Comparison of ENCODE assay signal across 8 mouse cellular contexts in the genomic region with DNA sequence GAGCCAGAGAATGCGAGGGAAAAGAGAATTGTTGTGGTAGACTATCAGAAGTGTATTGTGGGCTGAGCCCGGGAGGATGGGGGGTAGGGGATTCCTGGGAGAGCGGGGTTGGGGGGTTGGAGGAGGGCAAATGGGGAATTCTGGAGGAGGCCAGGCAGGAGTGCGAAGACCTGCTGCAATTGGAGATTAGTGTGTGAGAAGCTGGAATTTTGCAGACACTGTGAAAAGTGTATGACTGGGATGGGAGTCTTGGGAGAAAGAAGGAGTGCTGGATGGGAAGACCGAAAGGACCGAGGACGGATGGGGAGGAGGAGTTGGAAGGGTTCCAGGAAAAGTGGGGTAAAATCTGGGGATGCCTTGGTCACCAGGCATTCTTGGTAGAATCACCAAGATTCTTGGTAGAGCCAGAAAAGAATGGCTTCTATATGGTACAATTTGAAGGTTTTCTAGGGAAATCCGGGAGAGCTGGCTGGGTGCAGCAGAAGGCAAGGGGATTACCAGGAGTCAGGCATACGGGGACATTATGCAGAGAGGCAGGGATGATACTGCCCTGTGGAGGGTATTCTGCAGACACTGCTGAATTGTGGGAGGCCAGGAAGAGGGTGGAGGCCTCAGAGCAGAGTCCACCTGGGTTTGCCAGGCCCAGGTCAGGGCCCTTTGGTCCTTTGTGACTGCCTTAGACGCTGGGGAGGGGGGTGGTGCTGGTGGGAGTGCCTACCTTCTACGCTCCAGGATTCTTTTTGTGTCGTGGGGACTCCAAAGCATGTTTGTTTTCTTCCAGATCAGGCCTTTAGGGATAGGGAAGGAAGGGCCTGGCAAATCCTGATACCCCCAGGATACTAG. TPM values are rescaled to one million over a fixed set of nuclear protein-coding genes. Genes with fewer than 3 reads are reported as not detected.
DNase-seq lines count a peak whose midpoint lies in the region; ATAC-seq and TF ChIP-seq lines count a peak whose summit lies in the region.

No protein-coding gene starts in this region.

- TF ChIP-seq POLR2A in testis, adult 2 months (IDR thresholded peaks at IDR 0.05; ENCODE audit: control insufficient read depth, low read depth, low read length), result no peak

- TF ChIP-seq CTCF in testis, adult 2 months (IDR thresholded peaks at IDR 0.05; ENCODE audit: control insufficient read depth, insufficient read depth, insufficient replicate concordance, low read depth, low read length), result no peak

- peaks cover 2% of the 10 kb centered on the region for H3K27me3 ChIP-seq in testis, adult 2 months (ENCODE audit: control insufficient read depth, insufficient read depth, low read length)
- no peaks in the 10 kb centered on the region; the same call in 1 of the 2 replicates for H3K27me3 ChIP-seq in hindbrain, embryonic 12.5 days
- 0 out of 2 replicates have a peak, but pooled peaks cover 3% of the 10 kb centered on the region for H3K27me3 ChIP-seq in limb, embryonic 15.5 days
- H3K27me3 ChIP-seq in stomach, embryonic 15.5 days (replicated peaks), result no peaks in the 10 kb centered on the region

- ATAC-seq in hindbrain, embryonic 12.5 days (ENCODE audit: low FRiP score), result peak; percentile 26
- no peak for ATAC-seq in limb, embryonic 15.5 days (ENCODE audit: insufficient number of reproducible peaks, low FRiP score, low TSS enrichment, low read depth)
- no peak for ATAC-seq in stomach, embryonic 15.5 days (ENCODE audit: insufficient read depth, low FRiP score, low read depth)
- no peak for ATAC-seq in megakaryocyte progenitor cell, adult 5-6 weeks (replicated peaks; ENCODE audit: poor library complexity)
- no peak for ATAC-seq in erythroid progenitor cell, adult 5-6 weeks (replicated peaks; ENCODE audit: low FRiP score, poor library complexity, severe bottlenecking)

- H3K36me3 ChIP-seq in testis, adult 2 months (ENCODE audit: control insufficient read depth, insufficient read depth, low read length), result no peaks in the 10 kb centered on the region
- peaks cover 6% of the 10 kb centered on the region; the same call in 1 of the 2 replicates for H3K36me3 ChIP-seq in hindbrain, embryonic 12.5 days
- peaks cover 2% of the 10 kb centered on the region; the same call in 1 of the 2 replicates for H3K36me3 ChIP-seq in limb, embryonic 15.5 days
- no peaks in the 10 kb centered on the region for H3K36me3 ChIP-seq in stomach, embryonic 15.5 days

- peak overlapping the region; percentile 80 for H3K9ac ChIP-seq in hindbrain, embryonic 12.5 days
- H3K9ac ChIP-seq in limb, embryonic 15.5 days, result peak overlapping the region; percentile 44
- peak overlapping the region; percentile 29 for H3K9ac ChIP-seq in stomach, embryonic 15.5 days

- peak overlapping the region; percentile 76 for H3K4me3 ChIP-seq in testis, adult 2 months (ENCODE audit: control insufficient read depth, low read depth, low read length)
- peak overlapping the region; percentile 71 for H3K4me3 ChIP-seq in hindbrain, embryonic 12.5 days
- peak overlapping the region; percentile 59 for H3K4me3 ChIP-seq in limb, embryonic 15.5 days
- H3K4me3 ChIP-seq in stomach, embryonic 15.5 days (replicated peaks), result peak overlapping the region; percentile 60

- H3K27ac ChIP-seq in testis, adult 2 months (ENCODE audit: control insufficient read depth, insufficient read depth, low read depth, low read length), result no peak overlapping the region
- peak overlapping the region; percentile 68 for H3K27ac ChIP-seq in hindbrain, embryonic 12.5 days
- H3K27ac ChIP-seq in limb, embryonic 15.5 days, result peak overlapping the region; percentile 57
- H3K27ac ChIP-seq in stomach, embryonic 15.5 days, result peak overlapping the region; percentile 93

- DNase-seq in testis, postnatal 14 days (ENCODE audit: low spot score), result no peak
- no peak for DNase-seq in right cerebral cortex, postnatal 14 days

- peak overlapping the region; percentile 79 for H3K4me2 ChIP-seq in hindbrain, embryonic 12.5 days (replicated peaks)
- H3K4me2 ChIP-seq in limb, embryonic 15.5 days, result peak overlapping the region; percentile 86
- H3K4me2 ChIP-seq in stomach, embryonic 15.5 days, result peak overlapping the region; percentile 89

- H3K4me1 ChIP-seq in testis, adult 2 months (ENCODE audit: control insufficient read depth, insufficient read depth, low read length), result peaks cover 6% of the 10 kb centered on the region
- peaks cover 47% of the 10 kb centered on the region for H3K4me1 ChIP-seq in hindbrain, embryonic 12.5 days
- peaks cover 47% of the 10 kb centered on the region for H3K4me1 ChIP-seq in limb, embryonic 15.5 days
- peaks cover 38% of the 10 kb centered on the region for H3K4me1 ChIP-seq in stomach, embryonic 15.5 days

- no peaks in the 10 kb centered on the region for H3K9me3 ChIP-seq in hindbrain, embryonic 12.5 days (replicated peaks)
- H3K9me3 ChIP-seq in limb, embryonic 15.5 days, result no peaks in the 10 kb centered on the region
- H3K9me3 ChIP-seq in stomach, embryonic 15.5 days, result no peaks in the 10 kb centered on the region

- WGBS in hindbrain, embryonic 12.5 days, result 1% methylated on average over 12 of the region's 12 CpGs
- WGBS in limb, embryonic 15.5 days, result 6% methylated on average over 12 of the region's 12 CpGs
- 4% methylated on average over 12 of the region's 12 CpGs for WGBS in stomach, embryonic 15.5 days

RNA-seq across cellular contexts. Expression of gene Igsf9, which starts 1.2 kb away (rescaled TPM):
- 66.1 and 68.5 TPM in 2 replicates for polyA plus RNA-seq in testis, adult 2 months (2012; rRNA removed)
- polyA plus RNA-seq in hindbrain, embryonic 12.5 days (2016; fragmentation: Nextera tagmentation; extraction: Ambion mirVana), result 69.9 and 82.2 TPM in 2 replicates
- polyA plus RNA-seq in limb, embryonic 15.5 days (2015; fragmentation: Nextera tagmentation; extraction: Ambion mirVana), result 39.6 and 41.0 TPM in 2 replicates
- 49.0 and 50.1 TPM in 2 replicates for polyA plus RNA-seq in stomach, embryonic 15.5 days (2015; fragmentation: Nextera tagmentation; extraction: Ambion mirVana)
- 0.10 TPM in 1 of 2 replicates, not detected in the other for total RNA-seq in megakaryocyte progenitor cell, adult 5-6 weeks (2015)
- 0.30 TPM in 1 of 2 replicates, not detected in the other for total RNA-seq in megakaryocyte progenitor cell, adult 5-6 weeks (2017)
- not detected in 2 replicates for total RNA-seq in erythroid progenitor cell, adult 5-6 weeks (2015; ENCODE audit: low replicate concordance)
- total RNA-seq in erythroid progenitor cell, adult 5-6 weeks (2017; ENCODE audit: low replicate concordance), result 2.4 TPM in 1 of 2 replicates, not detected in the other

RNA-seq across cellular contexts. Expression of gene Slamf9, which starts 7.6 kb away (rescaled TPM):
- 9.8 and 13.1 TPM in 2 replicates for polyA plus RNA-seq in testis, adult 2 months (2012; rRNA removed)
- 0.27 and 0.40 TPM in 2 replicates for polyA plus RNA-seq in hindbrain, embryonic 12.5 days (2016; fragmentation: Nextera tagmentation; extraction: Ambion mirVana)
- 0.47 and 0.52 TPM in 2 replicates for polyA plus RNA-seq in limb, embryonic 15.5 days (2015; fragmentation: Nextera tagmentation; extraction: Ambion mirVana)
- polyA plus RNA-seq in stomach, embryonic 15.5 days (2015; fragmentation: Nextera tagmentation; extraction: Ambion mirVana), result 0.79 and 1.0 TPM in 2 replicates
- total RNA-seq in megakaryocyte progenitor cell, adult 5-6 weeks (2015), result 0.35 and 0.49 TPM in 2 replicates
- 0.41 and 0.62 TPM in 2 replicates for total RNA-seq in megakaryocyte progenitor cell, adult 5-6 weeks (2017)
- 1.1 TPM in 1 of 2 replicates, not detected in the other for total RNA-seq in erythroid progenitor cell, adult 5-6 weeks (2015; ENCODE audit: low replicate concordance)
- 0.90 and 2.7 TPM in 2 replicates for total RNA-seq in erythroid progenitor cell, adult 5-6 weeks (2017; ENCODE audit: low replicate concordance)

RNA-seq across cellular contexts. Expression of gene Tagln2, which starts 17.1 kb away (rescaled TPM):
- polyA plus RNA-seq in testis, adult 2 months (2012; rRNA removed), result 7.6 and 16.5 TPM in 2 replicates
- 53.2 and 64.5 TPM in 2 replicates for polyA plus RNA-seq in hindbrain, embryonic 12.5 days (2016; fragmentation: Nextera tagmentation; extraction: Ambion mirVana)
- polyA plus RNA-seq in limb, embryonic 15.5 days (2015; fragmentation: Nextera tagmentation; extraction: Ambion mirVana), result 233 and 277 TPM in 2 replicates
- 341 and 366 TPM in 2 replicates for polyA plus RNA-seq in stomach, embryonic 15.5 days (2015; fragmentation: Nextera tagmentation; extraction: Ambion mirVana)
- 621 and 639 TPM in 2 replicates for total RNA-seq in megakaryocyte progenitor cell, adult 5-6 weeks (2015)
- total RNA-seq in megakaryocyte progenitor cell, adult 5-6 weeks (2017), result 290 and 305 TPM in 2 replicates
- total RNA-seq in erythroid progenitor cell, adult 5-6 weeks (2015; ENCODE audit: low replicate concordance), result 95.6 and 112 TPM in 2 replicates
- total RNA-seq in erythroid progenitor cell, adult 5-6 weeks (2017; ENCODE audit: low replicate concordance), result 21.1 and 56.0 TPM in 2 replicates

RNA-seq across cellular contexts. Expression of gene Cfap45, which starts 37.9 kb away (rescaled TPM):
- polyA plus RNA-seq in testis, adult 2 months (2012; rRNA removed), result 302 and 305 TPM in 2 replicates
- 3.3 and 4.4 TPM in 2 replicates for polyA plus RNA-seq in hindbrain, embryonic 12.5 days (2016; fragmentation: Nextera tagmentation; extraction: Ambion mirVana)
- polyA plus RNA-seq in limb, embryonic 15.5 days (2015; fragmentation: Nextera tagmentation; extraction: Ambion mirVana), result 2.2 and 2.3 TPM in 2 replicates
- polyA plus RNA-seq in stomach, embryonic 15.5 days (2015; fragmentation: Nextera tagmentation; extraction: Ambion mirVana), result 2.4 TPM in 2 replicates
- 0.12 TPM in 1 of 2 replicates, not detected in the other for total RNA-seq in megakaryocyte progenitor cell, adult 5-6 weeks (2015)
- total RNA-seq in megakaryocyte progenitor cell, adult 5-6 weeks (2017), result not detected in 2 replicates
- total RNA-seq in erythroid progenitor cell, adult 5-6 weeks (2015; ENCODE audit: low replicate concordance), result not detected in 2 replicates
- not detected in 2 replicates for total RNA-seq in erythroid progenitor cell, adult 5-6 weeks (2017; ENCODE audit: low replicate concordance)

Comparison
In these comparisons a context has a peak if more than half of its experiments do, and no peak if none do; other contexts are left out.
1. H3K9ac ChIP-seq: peak in every context shown above with its lines; median percentile 80 in hindbrain, embryonic 12.5 days; 44 in limb, embryonic 15.5 days; 29 in stomach, embryonic 15.5 days.